Mouse (Mus musculus) thymus, adult 2 months (tissue): ENCODE data around the gene Enc1.

Experiments
- CTCF ChIP-seq: fragments of 200-500 bp; IDR thresholded peaks from 2 replicates; pipeline ENCODE4 v1.5.1; 2012; ENCODE audit warnings: mild to moderate bottlenecking, control low read depth, low read length, moderate library complexity, borderline replicate concordance; ENCODE audit not compliant: control insufficient read depth, poor library complexity, insufficient read depth; ENCODE audit errors: extremely low read depth
- POLR2A ChIP-seq: fragments of 200-500 bp; IDR thresholded peaks from 2 replicates; pipeline ENCODE4 v1.6.1; 2012; ENCODE audit warnings: mild to moderate bottlenecking, low read length, control low read depth, moderate library complexity; ENCODE audit not compliant: control insufficient read depth, poor library complexity, insufficient read depth; ENCODE audit errors: extremely low read depth

DNA sequence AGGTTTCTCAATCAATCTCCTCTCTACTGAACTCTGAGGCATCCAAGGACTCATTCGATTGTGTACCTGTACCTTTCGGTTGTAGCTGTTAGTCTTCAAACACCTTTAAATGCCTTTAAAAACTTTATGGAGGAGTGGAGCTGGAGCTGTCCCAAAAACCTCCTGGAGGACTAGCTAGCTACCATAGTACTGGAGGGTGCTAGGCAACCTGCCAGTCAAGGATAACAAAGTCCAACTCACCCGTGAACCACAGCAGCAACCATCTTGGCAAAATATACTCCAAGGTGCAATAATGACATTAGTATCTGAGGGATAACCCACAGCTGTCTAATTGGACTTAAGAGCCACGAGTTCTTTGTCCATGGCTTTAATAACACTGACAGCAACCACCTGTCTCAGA lies 39.0 kb upstream of the Enc1 start:
- TF ChIP-seq POLR2A (no peak), CTCF (no peak)
